Mouse (Mus musculus) hematopoietic stem cell, adult 5-6 weeks (primary cell): ENCODE data around the gene Rdh14. TPM values are rescaled to one million over a fixed set of nuclear protein-coding genes. Genes with fewer than 3 reads are reported as not detected.

ENCODE experiments used
- total RNA-seq: library from RNA; stranded (forward); fragments of 172-1452, 232-1000 nt; gene quantifications from 2 replicates; pipeline ENCODE4 v1.2.3, GENCODE M21; 2017

The Rdh14 gene
- total RNA-seq, 1 experiment from 2014 or later, result 15.6 TPM

Other genes starting within 250 kb of the Rdh14 start
- gene Nt5c1b, start 20.8 kb upstream of the Rdh14 start, total RNA-seq, result not detected in 2 replicates